Mouse (Mus musculus) heart, postnatal 4 days (tissue): ENCODE measurements around the gene Aldh16a1. TPM values are rescaled to one million over a fixed set of nuclear protein-coding genes. Genes with fewer than 3 reads are reported as not detected.
"Not testable (repeated sequence)": the region's sequence is repeated elsewhere in the genome, so short reads cannot be mapped to it uniquely, and the experiment has no call there.

Experiments
- DNase-seq: peaks from one replicate; pipeline ENCODE4 v3.0.0; 2021
- total RNA-seq, 2 experiments: library from RNA; stranded (reverse); gene quantifications; 2 replicates each; pipeline ENCODE4 v1.2.3; 2021

The Aldh16a1 gene
- total RNA-seq, 2 experiments from 2014 or later, result 44.8 to 53.8 TPM

- no peak for DNase-seq
Observed at GRCm38 (mm10) chr7:45112529-45112928, 41.9 kb downstream of the Aldh16a1 start.

- DNase-seq, result no peak
Observed at GRCm38 (mm10) chr7:45111940-45112339, 42.4 kb downstream of the Aldh16a1 start.

- DNase-seq, result not testable (repeated sequence)
Observed at GRCm38 (mm10) chr7:45110089-45110488, 44.3 kb downstream of the Aldh16a1 start.

DNA sequence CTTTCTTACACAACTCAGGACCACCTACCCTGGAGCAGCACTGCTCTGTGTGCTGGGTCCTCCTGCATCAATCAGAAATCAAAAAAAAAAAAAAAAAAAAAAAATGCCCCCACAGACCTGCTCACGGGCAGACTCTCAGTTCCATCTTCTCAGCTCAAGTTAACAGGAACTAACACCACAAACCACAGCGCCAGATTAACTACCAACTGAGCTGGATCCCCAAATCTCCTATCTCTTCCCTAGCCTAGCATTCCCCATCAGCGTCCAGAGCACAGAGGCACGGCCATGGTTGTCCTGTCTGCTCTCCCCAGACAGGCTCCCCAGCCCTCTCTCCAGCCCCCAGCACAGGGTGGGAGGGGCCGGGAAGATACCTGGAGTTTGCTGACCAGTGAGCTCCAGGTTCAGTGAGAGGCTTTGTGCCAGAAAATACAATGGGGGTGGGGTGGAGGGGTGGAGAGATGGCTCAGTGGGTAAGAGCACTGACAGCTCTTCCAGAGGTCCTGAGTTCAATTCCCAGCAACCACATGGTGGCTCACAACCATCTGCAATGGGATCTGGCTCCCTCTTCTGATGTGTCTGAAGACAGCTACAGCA lies 47.2 kb downstream of the Aldh16a1 start:
- DNase-seq, result no peak

DNA sequence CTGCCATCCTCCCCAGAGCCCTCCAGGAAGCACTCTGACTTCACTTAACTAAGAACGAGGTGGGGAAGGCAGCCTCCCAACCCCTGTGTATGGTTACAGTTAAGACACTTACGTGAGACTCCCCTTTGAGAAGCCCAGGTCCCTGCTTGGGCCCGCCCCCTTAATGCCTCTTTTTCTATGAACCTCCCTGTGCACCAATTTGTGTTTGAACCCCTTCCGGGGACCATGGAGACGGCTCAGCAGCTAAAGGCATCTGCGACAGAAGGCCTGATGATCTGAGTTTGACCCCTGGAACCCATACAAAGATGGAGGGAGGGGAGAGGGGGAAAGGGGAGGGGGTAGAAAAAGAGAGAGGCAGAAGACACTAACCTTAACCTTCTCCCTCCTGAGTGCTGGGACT lies 47.9 kb downstream of the Aldh16a1 start:
- DNase-seq, result no peak

- no peak for DNase-seq
Observed at GRCm38 (mm10) chr7:45105491-45105890, 48.9 kb downstream of the Aldh16a1 start.

- DNase-seq, result no peak
Observed at GRCm38 (mm10) chr7:45104941-45105340, 49.4 kb downstream of the Aldh16a1 start.

DNA sequence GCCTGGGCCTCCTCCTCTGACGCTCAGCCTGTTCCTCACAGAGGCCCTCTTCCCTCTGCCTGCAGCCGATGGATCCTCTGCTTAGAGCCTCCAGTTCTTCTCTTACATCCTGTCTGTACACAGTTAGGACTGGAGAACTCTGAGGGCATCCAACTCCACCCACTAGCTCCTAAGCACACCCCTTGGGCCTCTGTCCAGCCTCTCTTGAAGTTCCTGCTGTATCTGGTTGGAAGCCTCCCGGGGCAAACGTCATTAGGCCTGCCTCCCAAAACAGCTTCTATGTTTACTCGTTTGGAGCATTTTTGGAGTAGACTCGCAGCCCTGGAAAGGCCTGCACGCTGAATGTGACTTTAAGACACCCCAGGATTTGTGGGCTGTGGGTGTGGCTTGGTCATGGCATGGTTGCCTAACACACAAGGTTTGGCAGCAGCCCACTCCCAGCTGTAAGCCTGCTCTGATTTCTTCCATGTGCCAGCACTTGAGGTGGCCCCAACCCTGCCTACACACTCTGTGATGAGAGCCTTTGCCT lies 50.7 kb downstream of the Aldh16a1 start, which contains the start of gene Fcgrt:
Gene Fcgrt (minus strand): TSS at position 200 of the 529 bp plus-strand sequence.
- peak; percentile 94 for DNase-seq

GRCm38 (mm10) chr7:45102940-45103585 lies 51.3 kb downstream of the Aldh16a1 start:
- no peak for DNase-seq

- DNase-seq, result no peak
Observed at GRCm38 (mm10) chr7:45102441-45102840, 51.9 kb downstream of the Aldh16a1 start.

- DNase-seq, result no peak
Observed at GRCm38 (mm10) chr7:45100046-45100445, 54.3 kb downstream of the Aldh16a1 start.

GRCm38 (mm10) chr7:45098541-45099240 lies 55.7 kb downstream of the Aldh16a1 start:
- DNase-seq, result no peak

GRCm38 (mm10) chr7:45097479-45097878 lies 56.9 kb downstream of the Aldh16a1 start:
- DNase-seq, result no peak

- DNase-seq, result not testable (repeated sequence)
Observed at GRCm38 (mm10) chr7:45095965-45096364, 58.4 kb downstream of the Aldh16a1 start.

DNA sequence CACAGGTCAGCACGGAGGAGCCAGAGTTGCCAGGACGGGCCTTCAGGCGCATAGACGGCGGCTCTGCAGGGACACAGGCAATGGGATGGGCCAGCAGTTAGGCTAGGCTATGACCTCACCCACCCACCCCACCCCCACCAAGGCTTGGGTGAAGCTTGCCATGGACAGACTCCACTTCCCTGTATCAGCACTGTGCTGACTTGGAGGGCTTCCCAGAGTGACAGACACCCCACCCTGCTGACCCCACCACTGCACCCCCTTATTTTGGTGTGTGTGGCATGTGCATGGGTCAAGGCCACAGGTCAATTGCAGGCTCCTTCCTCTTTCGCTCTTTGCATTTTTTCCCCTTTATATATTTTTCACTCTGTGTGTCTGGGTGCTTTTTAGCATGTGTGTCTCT lies 59.0 kb downstream of the Aldh16a1 start:
- DNase-seq, result no peak

- no peak for DNase-seq
Observed at GRCm38 (mm10) chr7:45094121-45094520, 60.3 kb downstream of the Aldh16a1 start.

GRCm38 (mm10) chr7:45093516-45093905 lies 60.9 kb downstream of the Aldh16a1 start:
- DNase-seq, result no peak

GRCm38 (mm10) chr7:45092828-45093515 lies 61.4 kb downstream of the Aldh16a1 start:
- no peak for DNase-seq

DNA sequence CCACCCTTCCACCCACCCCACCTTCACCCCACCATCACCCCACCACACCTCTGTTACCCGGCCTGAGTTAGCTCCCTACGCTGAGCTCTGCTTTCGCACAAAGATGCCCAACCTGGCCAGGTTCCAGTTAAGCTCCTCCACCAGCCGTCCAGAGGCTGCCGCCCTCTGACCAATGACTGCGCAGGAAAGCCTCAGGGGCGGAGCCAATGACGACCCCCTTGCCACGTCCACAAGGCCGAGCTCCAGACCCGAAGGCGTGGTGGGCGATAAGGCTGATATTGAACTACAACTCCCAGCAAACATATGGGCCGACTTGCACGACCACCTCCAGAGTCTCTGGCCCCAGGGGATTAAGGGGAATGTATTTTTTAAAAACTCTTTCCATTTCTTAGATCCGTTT lies 62.3 kb downstream of the Aldh16a1 start, which contains the start of gene Rcn3:
Gene Rcn3 (minus strand): TSS at position 174 of the 400 bp plus-strand sequence.
- DNase-seq, result peak; percentile 93

- DNase-seq, result peak; percentile 66
Observed at GRCm38 (mm10) chr7:45091001-45091990, 63.1 kb downstream of the Aldh16a1 start.
